Mouse (Mus musculus): ENCODE results near the gene Gm20822. TPM values are rescaled to one million over a fixed set of nuclear protein-coding genes. Genes with fewer than 3 reads are reported as not detected.

Gene Gm20822
- not detected for polyA plus RNA-seq (2015; fragmentation: Illumina TruSeq; extraction: RNeasy Lipid Tissue Mini Kit (QIAGEN cat#74804); ENCODE audit: insufficient read depth, low read depth, low replicate concordance)

DNA sequence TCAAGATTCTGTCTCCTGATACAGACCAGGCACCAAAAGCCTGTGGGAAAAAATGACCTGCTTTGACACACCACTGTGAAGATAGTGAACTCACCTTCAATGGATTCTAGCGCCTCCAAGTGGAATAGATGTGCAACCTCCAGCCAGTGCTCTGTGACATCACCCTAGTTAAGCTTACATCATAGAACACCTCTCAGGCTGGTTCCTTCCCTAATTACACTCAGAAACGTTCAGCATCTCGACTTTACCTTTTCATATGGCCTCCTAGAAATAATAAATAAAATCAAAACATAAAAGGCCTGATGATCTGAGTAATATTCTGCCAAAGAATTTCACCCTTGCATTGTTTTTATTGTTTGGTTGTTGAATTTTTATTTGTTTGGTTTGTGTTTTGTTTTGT, at the start of gene Gm20822:
Gene Gm20822 (minus strand): TSS at position 101 of the 400 bp plus-strand sequence.

